Comparison of ENCODE assay signal across 8 mouse cellular contexts in the genomic region with DNA sequence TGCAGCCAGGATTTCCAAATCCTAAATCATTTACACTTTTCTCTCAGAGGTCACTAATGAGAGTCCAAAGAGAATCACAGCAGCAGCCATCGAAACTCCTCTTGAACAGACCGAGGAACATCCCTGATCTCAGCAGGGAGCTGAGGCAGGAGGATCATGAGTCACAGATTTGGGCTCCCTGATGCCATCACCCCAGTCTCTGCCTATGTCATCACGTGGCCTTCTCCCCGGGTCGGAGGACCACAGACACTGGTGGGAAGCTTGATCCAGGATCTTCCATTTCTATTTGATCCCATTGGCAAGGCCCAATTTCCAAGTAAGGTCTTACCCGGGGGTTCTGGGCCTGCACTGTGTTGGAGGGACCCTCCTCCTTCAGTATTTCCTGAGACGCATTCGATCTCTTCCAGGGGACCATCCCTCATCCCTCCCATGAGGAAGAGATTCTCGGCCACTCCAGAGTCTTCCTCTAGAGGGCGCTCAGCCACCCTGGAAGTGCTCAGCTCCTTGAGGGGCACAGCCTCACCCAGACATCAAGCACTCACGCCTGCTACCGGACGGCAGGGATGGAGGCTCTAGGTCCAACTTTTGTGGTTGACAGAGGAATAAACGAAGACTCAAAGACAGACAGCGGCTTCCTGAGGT. TPM values are rescaled to one million over a fixed set of nuclear protein-coding genes. Genes with fewer than 3 reads are reported as not detected.
DNase-seq lines count a peak whose midpoint lies in the region; ATAC-seq lines count a peak whose summit lies in the region.

No protein-coding gene starts in this region.

- peak; percentile 88 for ATAC-seq in granulocyte monocyte progenitor cell, adult 5-6 weeks (replicated peaks; ENCODE audit: poor library complexity, severe bottlenecking)
- peak; percentile 76 for ATAC-seq in intestine, embryonic 15.5 days
- ATAC-seq in midbrain, embryonic 15.5 days (replicated peaks): 0 out of 2 replicates have a peak, but pooled peaks have one; percentile 17

- 26% methylated on average over 15 of the region's 15 CpGs for WGBS in intestine, embryonic 15.5 days
- 26% methylated on average over 15 of the region's 15 CpGs for WGBS in midbrain, embryonic 15.5 days

- peaks cover 4% of the 10 kb centered on the region; the same call in 1 of the 2 replicates for H3K4me1 ChIP-seq in intestine, embryonic 15.5 days (replicated peaks)
- H3K4me1 ChIP-seq in midbrain, embryonic 15.5 days: no peaks in the 10 kb centered on the region

- H3K4me3 ChIP-seq in intestine, embryonic 15.5 days (replicated peaks): no peak overlapping the region
- no peak overlapping the region for H3K4me3 ChIP-seq in midbrain, embryonic 15.5 days

- no peak overlapping the region for H3K4me2 ChIP-seq in intestine, embryonic 15.5 days (replicated peaks)
- no peak overlapping the region for H3K4me2 ChIP-seq in midbrain, embryonic 15.5 days

- no peaks in the 10 kb centered on the region for H3K27me3 ChIP-seq in intestine, embryonic 15.5 days (replicated peaks)
- H3K27me3 ChIP-seq in midbrain, embryonic 15.5 days (replicated peaks): no peaks in the 10 kb centered on the region

- intact Hi-C loops in left cerebral cortex, postnatal 4 days (cut with DNase I): no loop called here

- no peaks in the 10 kb centered on the region for H3K36me3 ChIP-seq in intestine, embryonic 15.5 days
- no peaks in the 10 kb centered on the region for H3K36me3 ChIP-seq in midbrain, embryonic 15.5 days (replicated peaks)

- H3K9ac ChIP-seq in intestine, embryonic 15.5 days: no peak overlapping the region
- no peak overlapping the region for H3K9ac ChIP-seq in midbrain, embryonic 15.5 days

- H3K9me3 ChIP-seq in intestine, embryonic 15.5 days: no peaks in the 10 kb centered on the region
- H3K9me3 ChIP-seq in midbrain, embryonic 15.5 days: no peaks in the 10 kb centered on the region

- no peak overlapping the region for H3K27ac ChIP-seq in intestine, embryonic 15.5 days
- H3K27ac ChIP-seq in midbrain, embryonic 15.5 days: no peak overlapping the region

- peak; percentile 40 to 46 for DNase-seq in urinary bladder, adult 18-20 months (ENCODE audit: low spot score in 2 of 2)
- DNase-seq in urinary bladder, postnatal 10 days (ENCODE audit: low spot score): no peak
- peak; percentile 88 for DNase-seq in embryo, embryonic 10 days (ENCODE audit: low spot score)
- DNase-seq in left cerebral cortex, postnatal 4 days: peak; percentile 78
- peak; percentile 63 to 75 for DNase-seq in spleen, adult 18-20 months

RNA-seq across cellular contexts. Expression of a gene that starts 24.8 kb away (rescaled TPM):
- total RNA-seq in granulocyte monocyte progenitor cell, adult 5-6 weeks (2014; fragmentation: Nextera tagmentation): 1.8 and 2.2 TPM in 2 replicates
- total RNA-seq in granulocyte monocyte progenitor cell, adult 5-6 weeks (2017): 0.43 and 2.0 TPM in 2 replicates
- polyA plus RNA-seq in intestine, embryonic 15.5 days (2015; fragmentation: Nextera tagmentation; extraction: Ambion mirVana): 22.6 and 23.2 TPM in 2 replicates
- 100 to 1,000 TPM; 269 to 310 TPM for total RNA-seq in left cerebral cortex, postnatal 4 days (2021)
- 135 TPM in 2 replicates for polyA plus RNA-seq in midbrain, embryonic 15.5 days (2015; fragmentation: Nextera tagmentation; extraction: Ambion mirVana)

RNA-seq across cellular contexts. Expression of a gene that starts 30.0 kb away (rescaled TPM):
- total RNA-seq in granulocyte monocyte progenitor cell, adult 5-6 weeks (2014; fragmentation: Nextera tagmentation): 46.4 and 48.0 TPM in 2 replicates
- total RNA-seq in granulocyte monocyte progenitor cell, adult 5-6 weeks (2017): 27.4 and 33.4 TPM in 2 replicates
- 99.1 and 103 TPM in 2 replicates for polyA plus RNA-seq in intestine, embryonic 15.5 days (2015; fragmentation: Nextera tagmentation; extraction: Ambion mirVana)
- total RNA-seq in left cerebral cortex, postnatal 4 days (2021): 10 to 100 TPM; 12.1 to 13.8 TPM
- polyA plus RNA-seq in midbrain, embryonic 15.5 days (2015; fragmentation: Nextera tagmentation; extraction: Ambion mirVana): 28.0 and 28.8 TPM in 2 replicates

Comparison
In these comparisons a context has a peak if more than half of its experiments do, and no peak if none do; other contexts are left out.
1. ATAC-seq: peak in every context shown above with its lines; median percentile 88 in granulocyte monocyte progenitor cell, adult 5-6 weeks; 76 in intestine, embryonic 15.5 days; 17 in midbrain, embryonic 15.5 days.
2. RNA of a gene that starts 24.8 kb away (total RNA-seq): 269 to 310 TPM in left cerebral cortex, postnatal 4 days; 0.43 to 2.2 TPM in granulocyte monocyte progenitor cell, adult 5-6 weeks; every median in the first group is over 10 times any median in the second.